Mouse (Mus musculus): Measurements from ENCODE around the gene H2afx.
"Not testable (repeated sequence)": the region's sequence is repeated elsewhere in the genome, so short reads cannot be mapped to it uniquely, and the experiment has no call there.

The H2afx gene

DNA sequence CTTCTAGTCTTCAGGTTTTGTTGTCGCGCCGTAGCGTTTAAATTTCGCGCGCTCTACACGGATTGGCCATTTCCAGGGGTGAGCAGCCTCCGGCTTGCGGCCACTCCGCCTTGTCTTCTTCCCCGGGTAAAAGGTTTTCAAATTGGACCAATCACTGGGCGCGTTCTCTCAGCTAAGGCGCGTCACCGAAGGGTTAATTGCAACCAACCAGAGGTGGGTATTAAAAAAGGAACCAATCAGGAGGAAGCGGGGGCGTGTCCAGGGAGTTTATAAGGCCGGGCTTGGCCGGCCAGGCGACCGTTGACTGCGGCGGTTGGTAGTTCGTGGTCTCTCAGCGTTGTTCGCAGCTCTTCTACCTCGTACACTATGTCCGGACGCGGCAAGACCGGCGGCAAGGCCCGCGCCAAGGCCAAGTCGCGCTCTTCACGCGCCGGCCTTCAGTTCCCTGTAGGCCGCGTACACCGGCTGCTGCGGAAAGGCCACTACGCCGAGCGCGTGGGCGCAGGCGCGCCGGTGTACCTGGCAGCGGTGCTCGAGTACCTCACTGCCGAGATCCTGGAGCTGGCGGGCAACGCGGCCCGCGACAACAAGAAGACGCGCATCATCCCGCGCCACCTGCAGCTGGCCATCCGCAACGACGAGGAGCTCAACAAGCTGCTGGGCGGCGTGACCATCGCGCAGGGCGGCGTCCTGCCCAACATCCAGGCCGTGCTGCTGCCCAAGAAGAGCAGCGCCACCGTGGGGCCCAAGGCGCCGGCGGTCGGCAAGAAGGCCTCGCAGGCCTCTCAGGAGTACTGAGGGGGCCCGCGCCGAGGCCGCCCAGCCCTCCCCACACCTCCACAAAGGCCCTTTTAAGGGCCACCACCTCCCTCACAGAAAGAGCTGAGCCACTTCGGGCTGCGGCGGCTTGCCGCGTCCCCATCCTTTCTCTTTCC is at the start of gene H2afx:
H2afx (plus strand) TSS at position 299 of the 935 bp plus-strand sequence.
- DNase-seq (ENCODE audit: low spot score): peak; percentile 99

DNA sequence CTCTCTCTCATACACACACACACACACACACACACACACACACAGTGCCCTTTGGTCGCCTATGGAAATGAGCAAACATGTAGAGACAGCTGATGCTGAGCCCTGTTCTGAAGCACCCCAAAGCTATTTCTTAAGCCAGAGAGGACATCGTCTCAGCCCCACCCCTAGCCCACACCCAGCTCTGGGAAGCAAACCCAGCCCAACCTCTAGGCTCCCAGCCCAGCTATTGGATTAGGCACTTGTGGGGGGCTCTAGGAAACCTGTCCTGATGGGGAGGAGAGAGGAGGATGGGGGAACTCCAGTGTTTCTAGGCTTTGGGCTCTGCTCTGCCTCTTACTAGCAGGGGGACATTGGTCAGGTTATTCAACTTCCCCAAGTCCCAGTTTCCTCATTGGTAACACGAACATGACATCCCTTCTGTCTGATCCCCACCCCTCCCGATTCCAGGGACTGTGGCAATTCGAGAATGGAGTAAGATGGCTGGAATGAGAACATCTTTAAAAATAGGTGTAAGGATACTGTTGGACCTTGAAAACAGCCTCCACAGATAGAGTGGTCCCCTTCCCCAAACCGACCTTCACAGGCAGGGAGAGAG is 48.1 kb upstream of the H2afx start:
- DNase-seq (ENCODE audit: low spot score): no peak

DNA sequence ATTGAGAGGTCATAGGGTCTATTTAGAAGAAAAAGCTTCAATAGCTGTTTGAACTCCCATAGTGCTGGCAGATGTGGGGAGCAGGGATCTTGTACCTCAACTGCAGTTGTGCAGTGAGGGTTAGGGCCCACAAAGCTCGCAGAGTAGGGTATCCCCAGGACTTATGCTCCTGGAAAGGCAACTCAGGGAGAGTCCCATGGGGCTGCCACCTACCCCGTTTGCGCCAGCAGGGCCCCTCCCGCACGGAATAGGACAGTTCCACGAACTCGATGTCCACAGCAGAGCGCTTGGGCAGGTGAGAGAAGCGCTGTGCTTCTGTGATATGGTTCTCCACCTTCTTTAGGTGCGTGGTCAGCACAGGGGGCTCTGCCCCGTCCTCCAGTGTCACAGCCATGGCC is 47.5 kb upstream of the H2afx start:
- DNase-seq (ENCODE audit: low spot score): no peak

DNA sequence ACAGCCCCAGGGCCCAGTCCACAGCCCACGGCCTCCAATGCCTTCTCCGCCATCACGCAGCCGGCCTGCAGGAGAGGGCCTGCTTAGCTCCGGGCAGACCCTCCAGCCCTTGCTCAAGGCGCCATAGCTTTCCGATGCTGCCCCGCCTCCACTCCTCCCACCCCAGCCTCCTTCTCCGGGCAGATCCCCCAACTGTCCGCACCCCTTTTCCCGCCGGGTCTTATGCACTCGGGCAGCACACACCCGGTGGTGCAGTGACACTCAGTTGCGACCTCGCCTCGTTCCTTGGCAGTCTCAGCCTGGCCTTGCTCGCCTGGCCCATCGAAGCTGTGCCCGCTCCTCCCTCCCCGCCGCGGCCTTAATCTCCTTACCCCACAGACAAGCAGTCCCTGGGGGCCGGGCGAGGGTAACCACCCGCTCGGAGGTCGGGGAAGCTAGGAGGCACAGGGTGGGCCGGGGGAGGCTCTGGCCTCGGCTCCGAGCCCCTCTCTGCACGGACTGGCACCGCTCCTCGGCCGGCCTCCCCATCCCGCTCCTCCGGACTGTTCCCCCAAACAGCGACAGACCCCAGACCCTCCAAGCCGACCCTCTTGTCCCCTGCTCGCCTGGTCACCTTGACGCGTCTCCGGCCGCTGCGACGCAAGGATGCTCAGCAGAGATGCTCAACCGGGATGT is 47.0 kb upstream of the H2afx start:
- no peak for DNase-seq (ENCODE audit: low spot score)

DNA sequence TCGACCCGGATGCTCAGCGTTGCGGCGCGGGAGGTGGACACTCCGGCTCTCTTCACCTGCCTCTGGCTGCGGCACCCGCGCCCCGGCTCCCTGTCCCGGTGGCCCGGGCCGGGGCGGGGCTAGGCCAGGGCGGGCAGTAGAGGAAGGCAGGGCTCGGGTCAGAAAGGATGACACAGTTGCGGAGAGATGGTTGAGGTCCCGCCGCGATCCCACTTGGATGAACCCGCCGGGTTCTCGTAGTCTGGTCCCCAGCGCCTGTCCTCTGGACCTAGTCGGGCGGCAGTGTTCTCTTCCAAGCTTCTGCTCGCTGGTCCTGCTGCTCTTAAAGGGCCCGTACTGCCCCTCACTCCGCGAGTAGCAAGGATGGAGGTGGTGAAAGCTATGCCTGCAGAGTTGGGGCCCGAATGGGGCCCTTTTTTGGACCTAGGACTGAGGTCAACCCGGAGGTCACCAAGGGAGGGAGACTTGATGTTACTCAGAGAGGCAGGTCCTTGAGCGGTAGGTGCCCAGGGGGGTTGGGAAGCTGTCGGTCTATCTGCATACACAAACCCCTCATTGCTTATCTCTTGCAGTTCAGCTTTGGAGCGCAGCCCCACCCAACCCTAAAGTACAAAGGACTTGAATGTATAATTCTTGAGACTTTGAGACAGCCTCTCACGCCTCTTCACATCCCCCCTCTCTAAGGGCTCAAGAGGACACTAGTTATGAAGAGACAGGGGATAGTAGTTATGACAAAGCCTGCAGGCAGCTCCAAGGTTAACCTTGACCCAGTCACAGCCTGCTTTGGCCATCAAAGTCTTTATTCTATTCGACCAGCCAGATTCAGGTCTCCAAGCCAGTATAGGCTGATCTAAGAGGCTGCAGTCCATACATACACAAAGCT is 46.2 kb upstream of the H2afx start, which contains the start of gene Abcg4:
Abcg4 (minus strand) TSS at position 540 of the 883 bp plus-strand sequence.
- no peak for DNase-seq (ENCODE audit: low spot score)

DNA sequence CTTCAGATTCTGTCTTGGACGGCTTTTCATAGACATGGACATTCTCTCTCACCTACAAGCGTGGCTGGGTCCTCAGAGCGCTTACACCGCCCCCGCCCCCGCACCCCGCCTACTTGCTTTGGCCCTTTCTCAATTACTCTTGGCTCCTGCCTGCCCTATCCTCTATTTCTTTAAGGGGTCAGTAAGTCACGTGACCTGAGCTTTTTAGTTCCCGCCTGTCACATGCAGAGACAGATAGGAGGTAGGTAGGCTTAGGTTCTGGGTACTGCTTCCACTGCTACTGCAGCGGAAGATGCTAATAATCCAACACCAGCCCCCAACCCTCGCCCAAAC is 45.6 kb upstream of the H2afx start:
- DNase-seq (ENCODE audit: low spot score): no peak

DNA sequence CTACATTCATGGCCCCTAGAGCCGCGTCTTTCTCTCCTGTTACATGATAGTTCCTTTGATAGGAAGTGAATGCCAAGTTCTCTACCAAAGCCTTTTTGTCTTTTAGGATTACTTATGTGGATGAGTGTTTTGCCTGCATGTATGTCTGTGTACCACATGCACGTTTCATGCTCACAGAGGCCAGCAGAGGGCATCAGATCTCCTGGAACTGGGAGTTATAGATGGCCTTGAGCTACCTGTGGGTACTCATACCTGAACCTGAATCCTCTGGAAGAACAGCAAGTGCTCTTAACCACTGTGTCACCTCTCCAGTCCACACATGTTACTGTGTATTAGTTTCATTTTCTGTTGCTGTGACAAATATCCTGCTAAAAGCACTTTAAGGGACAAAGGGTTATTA is 42.0 kb upstream of the H2afx start:
- DNase-seq (ENCODE audit: low spot score): peak; percentile 58

DNA sequence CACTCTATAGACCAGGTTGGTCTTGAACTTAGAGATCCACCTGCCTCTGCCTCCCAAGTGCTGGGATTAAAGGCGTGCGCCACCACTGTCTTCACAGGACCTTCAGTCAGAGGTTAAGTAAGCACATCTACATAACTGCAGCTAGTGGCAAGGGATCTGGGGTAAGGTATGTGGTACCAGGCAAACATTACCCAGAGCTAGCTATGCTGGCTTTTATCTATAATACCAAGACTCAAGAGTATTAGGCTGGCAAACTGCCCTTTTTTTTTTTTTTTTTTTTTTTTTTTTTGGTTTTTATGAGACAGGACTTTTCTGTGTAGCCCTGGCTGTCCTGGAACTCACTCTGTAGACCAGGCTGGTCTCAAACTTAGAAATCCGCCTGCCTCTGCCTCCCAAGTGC is 34.5 kb upstream of the H2afx start:
- DNase-seq (ENCODE audit: low spot score): not testable (repeated sequence)

DNA sequence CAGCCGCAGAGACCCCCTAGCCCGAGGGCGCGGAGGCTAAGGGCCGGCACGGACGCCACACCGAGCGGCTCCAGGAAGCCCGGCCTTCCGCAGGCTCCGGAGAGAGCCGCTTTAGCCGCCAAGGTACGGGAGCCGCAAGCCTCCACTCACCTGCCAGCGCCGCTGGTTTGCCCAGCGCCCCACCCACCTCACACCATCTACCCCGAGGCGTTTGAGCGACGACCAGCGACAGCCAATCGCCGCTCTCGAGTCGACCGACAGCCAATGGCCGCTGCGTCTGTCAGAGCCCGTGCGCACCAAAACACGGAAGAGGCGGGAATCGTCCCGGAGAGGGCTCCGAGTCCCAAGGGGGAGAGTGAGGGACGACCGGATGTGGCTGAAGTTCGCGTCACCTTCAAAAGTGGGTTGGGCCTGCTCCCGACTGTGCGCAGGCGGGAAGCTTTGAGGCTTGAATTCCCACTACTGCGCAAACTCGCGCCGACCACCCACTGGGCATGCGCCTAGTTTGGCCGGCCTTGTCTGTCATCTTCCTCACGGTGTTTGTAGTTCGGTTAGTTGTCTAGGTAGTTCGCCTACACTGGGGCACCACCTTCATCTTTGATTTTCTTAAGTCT is 28.9 kb upstream of the H2afx start, which contains the start of gene Hinfp:
Hinfp (minus strand) TSS at position 206 of the 614 bp plus-strand sequence.
- peak; percentile 99 for DNase-seq (ENCODE audit: low spot score)

DNA sequence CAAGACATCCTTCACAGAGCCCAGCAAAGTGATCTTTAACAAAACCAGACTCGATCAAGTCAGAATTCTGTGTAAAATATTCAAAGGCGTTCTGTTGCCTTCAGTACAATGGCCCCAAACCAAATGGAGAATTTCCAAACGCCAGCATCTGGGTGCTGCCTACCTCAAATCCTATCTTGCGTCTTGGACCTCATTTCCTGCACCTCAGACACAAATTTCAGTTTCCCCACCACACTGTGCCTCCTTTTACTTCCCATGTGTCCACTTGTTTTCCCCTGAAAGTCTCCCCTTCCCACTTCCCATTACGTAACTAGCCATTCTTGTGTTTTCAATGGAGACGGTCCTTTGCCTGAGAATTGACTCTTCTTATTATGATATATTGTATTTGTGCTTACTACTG is 28.0 kb upstream of the H2afx start:
- no peak for DNase-seq (ENCODE audit: low spot score)

DNA sequence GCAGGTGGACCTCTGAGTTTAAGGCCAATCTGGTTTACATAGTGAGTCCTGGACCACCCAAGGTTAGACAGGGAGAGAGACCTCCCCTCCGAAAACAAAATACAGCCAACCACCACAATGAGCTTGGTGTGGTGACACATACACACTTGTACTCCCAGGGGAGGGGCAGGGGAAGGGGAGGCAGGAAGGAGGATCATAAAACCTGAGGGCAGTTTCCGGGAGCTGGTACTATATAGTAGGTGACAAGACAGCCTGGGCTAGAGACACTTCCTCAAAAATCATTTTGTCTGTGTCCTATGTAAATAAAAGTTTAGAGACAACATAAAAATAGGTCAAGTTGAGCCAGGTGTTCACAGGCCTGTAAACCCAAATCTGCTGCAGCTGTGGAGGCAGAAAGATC is 27.2 kb upstream of the H2afx start:
- DNase-seq (ENCODE audit: low spot score): no peak

DNA sequence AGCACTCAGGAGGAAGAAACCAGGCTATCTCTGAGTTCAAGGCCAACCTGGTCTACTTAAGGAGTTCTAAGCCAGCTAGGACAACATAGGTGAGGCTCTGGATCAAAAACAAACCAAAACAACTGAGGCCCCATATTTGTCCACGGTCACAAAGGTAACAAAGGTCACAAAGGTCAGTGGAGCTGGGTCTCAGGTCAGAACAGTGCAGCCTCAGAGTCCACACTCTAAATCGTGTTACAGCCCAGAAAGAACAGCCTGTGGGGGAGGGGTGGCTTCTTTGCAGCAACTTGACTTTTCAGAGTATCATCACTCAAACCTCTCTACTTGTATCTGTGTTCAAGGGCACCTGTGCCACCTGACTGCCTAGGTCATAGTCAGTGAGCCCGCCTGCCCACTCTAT is 24.7 kb upstream of the H2afx start:
- DNase-seq (ENCODE audit: low spot score): no peak

DNA sequence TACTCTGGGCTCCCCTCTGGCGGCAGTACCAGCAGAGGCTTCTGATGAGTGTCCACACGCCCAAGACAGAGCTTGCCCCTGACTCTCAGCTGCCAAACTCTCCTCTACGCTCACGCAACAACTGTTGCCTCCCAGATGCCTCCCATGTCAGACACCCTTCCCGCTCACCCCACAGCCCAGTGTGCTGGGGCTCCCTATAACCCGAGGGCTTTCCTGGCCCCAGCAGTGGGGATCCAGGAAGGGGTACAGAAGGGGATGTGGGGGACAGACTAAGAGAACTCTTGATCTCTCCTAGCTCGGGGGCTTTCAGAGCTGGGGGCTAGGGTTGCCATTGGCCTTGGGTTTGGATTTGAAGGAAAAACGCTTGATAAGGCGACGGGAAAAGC is 23.8 kb upstream of the H2afx start:
- DNase-seq (ENCODE audit: low spot score): no peak

DNA sequence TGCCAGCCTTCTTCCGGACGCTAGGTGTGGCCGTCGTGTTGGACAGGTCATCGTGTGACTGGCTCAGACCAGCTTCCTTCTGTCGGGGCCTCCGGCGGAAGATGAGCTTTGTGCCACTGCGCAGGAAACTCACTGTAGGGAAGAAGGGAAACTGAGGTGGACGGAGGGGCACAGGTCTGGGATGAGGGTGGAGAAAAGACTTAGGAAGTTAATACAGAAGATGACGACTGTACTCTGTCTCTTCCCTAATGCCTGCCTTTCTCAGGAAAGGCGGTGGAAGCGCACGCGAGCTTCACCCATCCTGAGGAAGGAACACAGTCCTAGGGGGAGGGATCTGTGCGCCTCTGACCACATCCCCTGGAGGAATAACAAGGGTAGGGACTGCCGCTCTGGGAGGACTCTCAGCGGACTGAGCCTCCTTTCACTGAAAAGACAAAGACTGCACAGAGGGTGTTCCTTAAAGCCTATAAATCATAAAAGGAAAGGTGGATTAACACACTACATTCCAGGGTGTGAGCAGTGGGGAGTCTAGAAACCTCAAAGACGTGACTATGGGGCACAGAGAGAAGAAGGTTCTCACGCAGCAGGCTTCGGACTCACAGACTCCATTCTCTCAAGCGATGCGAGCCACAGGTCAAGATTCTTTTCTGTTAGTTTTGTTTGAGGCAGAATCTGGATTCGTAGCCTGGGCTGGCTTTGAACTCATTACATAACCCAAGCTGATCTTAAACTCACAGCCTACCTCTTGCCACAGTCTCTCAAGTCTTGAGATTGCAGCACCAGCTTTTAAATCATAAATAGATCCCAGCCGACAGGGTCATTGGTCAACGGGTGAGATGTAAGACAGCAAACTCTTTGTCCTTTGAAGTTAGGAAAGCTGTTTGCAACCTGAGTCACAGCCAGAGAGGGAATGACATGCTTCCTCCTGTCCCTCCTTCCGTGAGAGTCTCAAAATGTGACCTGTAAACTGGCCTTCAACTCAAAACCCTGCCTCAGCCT is 23.1 kb upstream of the H2afx start:
- DNase-seq (ENCODE audit: low spot score): no peak

DNA sequence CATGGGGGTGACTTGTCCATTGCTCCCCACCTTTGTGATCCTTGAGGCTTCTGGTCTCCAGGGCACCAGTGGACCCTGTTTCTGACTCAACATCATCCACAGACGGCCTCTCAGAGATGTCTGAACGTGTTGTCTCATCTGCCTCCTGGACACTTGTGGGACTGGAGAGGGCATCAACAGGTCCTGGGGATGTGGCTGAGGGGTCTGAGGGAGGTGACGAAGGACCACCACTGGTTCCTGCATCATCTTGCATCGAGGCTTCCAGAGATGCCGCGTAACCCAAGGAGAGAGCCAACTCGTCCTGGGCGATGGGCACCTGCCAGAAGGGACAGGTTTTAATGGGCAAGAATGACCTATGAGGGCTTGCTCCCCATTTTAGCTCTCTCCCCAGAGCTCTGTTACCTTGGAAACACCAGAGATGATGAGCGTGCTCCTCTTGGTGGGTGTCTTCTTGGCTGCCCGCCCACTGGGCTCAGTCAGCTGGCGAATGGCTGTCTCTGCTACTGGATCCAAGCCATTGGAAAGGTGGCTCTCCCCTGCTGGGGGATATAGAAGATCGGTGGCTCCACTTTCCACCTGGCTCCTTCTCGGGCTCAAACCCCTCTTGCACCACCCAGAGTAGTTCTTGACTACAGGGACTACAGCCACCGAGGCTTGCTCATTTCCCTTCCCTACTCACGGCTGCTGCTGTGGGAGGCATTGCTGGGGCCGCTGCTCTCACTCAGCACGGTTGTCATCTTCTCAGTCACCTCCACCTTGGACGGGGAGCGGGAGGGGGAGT is 20.8 kb upstream of the H2afx start:
- no peak for DNase-seq (ENCODE audit: low spot score)

DNA sequence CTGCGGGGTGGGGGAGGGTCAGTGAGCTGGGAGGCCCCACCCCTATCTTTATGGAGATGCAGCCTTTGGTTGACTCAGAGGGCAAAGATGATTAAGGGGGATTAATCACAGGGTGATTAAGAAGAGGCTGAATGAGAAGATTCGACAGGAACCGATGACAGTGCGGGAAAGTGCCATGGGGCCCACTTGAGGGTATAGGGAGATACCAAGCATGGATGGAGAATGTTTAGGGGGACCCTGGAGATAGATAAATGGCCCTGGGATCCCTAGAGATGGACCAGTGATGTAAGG is 20.3 kb upstream of the H2afx start:
- no peak for DNase-seq (ENCODE audit: low spot score)

DNA sequence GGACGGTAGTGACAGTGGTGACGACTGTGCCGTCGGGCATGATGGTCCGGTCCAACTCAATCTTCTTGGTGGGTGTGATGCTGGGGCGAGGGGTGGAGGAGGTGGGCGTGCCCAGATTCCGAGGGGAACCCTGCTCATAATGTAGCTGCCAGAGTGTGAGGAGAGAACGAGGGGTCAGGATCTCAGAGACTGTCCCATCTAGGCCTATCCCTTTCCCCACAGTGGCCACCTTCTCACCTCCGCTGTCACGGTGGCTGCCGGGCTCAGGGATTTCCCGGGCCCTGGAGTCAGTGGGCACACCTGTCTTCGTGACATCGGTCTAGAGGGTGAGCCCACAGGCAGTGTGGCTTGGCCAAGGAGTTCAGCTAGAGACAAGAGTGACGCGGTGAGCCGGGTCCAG is 19.6 kb upstream of the H2afx start:
- no peak for DNase-seq (ENCODE audit: low spot score)

DNA sequence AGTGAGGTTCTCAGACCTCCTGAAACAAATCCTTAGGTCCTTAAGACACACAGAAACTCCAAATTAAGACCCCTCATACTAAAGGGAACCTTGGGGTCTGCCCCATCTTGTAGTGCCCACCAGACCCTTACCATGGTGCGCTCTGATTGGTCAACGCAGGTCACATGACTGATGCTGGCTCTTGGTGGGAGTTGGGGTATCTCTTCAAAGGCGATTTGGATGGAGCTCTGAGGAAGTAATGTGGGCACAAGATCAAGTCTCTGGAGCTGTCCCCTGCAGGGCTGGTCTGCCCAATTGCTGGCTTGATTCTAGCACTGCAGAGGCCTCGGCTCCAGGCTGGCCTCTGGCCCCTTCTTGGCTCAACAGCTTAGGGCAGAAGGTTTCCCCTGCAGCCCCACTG is 17.0 kb upstream of the H2afx start:
- DNase-seq (ENCODE audit: low spot score): no peak

DNA sequence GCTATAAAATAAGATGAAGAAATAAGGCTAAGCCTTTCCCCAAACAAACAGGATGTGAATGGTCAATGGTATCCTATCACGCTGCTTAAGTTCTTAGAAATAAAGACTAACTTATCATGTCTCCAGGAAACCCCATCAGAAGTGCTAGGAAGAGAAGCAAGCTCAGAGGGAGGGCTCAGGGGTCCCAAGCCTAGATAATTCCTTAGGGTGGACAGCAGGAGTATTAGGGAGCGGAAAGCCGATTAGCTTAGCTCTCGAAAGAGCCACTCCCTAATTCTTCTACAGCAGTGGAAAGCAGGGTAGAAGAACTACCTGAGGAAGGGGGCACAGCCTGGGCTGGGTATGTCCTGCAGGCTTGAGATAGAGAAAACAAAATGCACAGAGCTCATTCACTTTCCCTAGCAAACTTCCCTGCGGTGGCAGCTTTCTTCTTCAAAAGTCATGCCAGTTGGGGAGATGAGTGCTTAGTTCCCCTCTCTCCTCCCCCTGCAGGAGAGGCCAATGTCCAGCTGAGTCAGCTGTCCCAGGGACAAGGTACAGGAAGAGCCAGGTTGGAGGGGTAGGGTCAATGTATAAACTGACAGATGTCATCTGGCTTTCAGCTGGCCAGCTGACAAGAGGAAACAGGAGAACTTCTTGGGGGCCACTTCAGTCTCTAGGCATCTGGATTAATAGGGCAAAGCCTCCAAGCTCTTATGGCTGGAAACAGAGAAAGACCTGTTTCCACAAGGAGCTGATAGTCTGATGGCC is 16.2 kb upstream of the H2afx start:
- DNase-seq (ENCODE audit: low spot score): no peak

Measured in T-cell, adult 2 months (primary cell).